Mouse (Mus musculus) embryonic facial prominence, embryonic 10.5 days (tissue): ENCODE data around the gene Ptbp1. TPM values are rescaled to one million over a fixed set of nuclear protein-coding genes. Genes with fewer than 3 reads are reported as not detected.
A peak's percentile ranks its signal among the peaks of the same experiment; 100 is the strongest.

Source experiments
- DNase-seq: peaks from one replicate; pipeline ENCODE4 v3.0.0-alpha.2; 2017; ENCODE audit warnings: low spot score
- H3K27ac ChIP-seq: fragments of 300-500 bp; sonication (generic); replicated peaks from 2 replicates; pipeline ENCODE4 v1.5.1; 2016; ENCODE audit warnings: mild to moderate bottlenecking
- H3K27me3 ChIP-seq: fragments of 300-500 bp; sonication (generic); replicated peaks from 2 replicates; pipeline ENCODE4 v1.6.1; 2016; ENCODE audit warnings: low read depth, mild to moderate bottlenecking; ENCODE audit not compliant: poor library complexity, severe bottlenecking
- H3K36me3 ChIP-seq: fragments of 300-500 bp; sonication (generic); replicated peaks from 2 replicates; pipeline ENCODE4 v1.6.1; 2016; ENCODE audit warnings: mild to moderate bottlenecking, moderate library complexity
- H3K4me1 ChIP-seq: fragments of 300-500 bp; sonication (generic); 2 replicates; pipeline ENCODE4 v1.6.1; 2016
- H3K4me3 ChIP-seq: fragments of 300-500 bp; sonication (generic); 2 replicates; pipeline ENCODE4 v1.5.1; 2016; ENCODE audit warnings: mild to moderate bottlenecking, moderate library complexity
- H3K9me3 ChIP-seq: fragments of 300-500 bp; sonication (generic); 2 replicates; pipeline ENCODE4 v1.6.1; 2016; ENCODE audit warnings: mild to moderate bottlenecking
- WGBS: fragments of 180-500 bp; shearing (Covaris S2); methylation state at CpG from one replicate; pipeline ENCODE4 v1.1.7; 2016; 5-methylcytosine and 5-hydroxymethylcytosine counted together
- polyA plus RNA-seq: library from polyadenylated mRNA; unstranded; fragments of >200 nt; fragmentation: Nextera tagmentation; extraction: Ambion mirVana; gene quantifications from 2 replicates; pipeline ENCODE4 v1.2.1, GENCODE M21; 2016

Gene Ptbp1
- polyA plus RNA-seq, 1 experiment from 2014 or later, result 406 TPM

- no peaks in the 10 kb centered on the region for H3K9me3 ChIP-seq
- peak overlapping the region; percentile 21; the same call in 1 of the 2 replicates for H3K4me3 ChIP-seq
- DNase-seq, result peak; percentile 53
- peaks cover 95% of the 10 kb centered on the region for H3K36me3 ChIP-seq
- 59% methylated on average over 10 of the region's 10 CpGs for WGBS
- H3K27ac ChIP-seq, result no peak overlapping the region
- no peaks in the 10 kb centered on the region for H3K27me3 ChIP-seq
- H3K4me1 ChIP-seq, result peaks cover 25% of the 10 kb centered on the region; the same call in 1 of the 2 replicates
Measured at GRCm38 (mm10) chr10:79864351-79865188, 10.3 kb downstream of the Ptbp1 start.

- Histone ChIP-seq H3K27ac (no peak overlapping the region), H3K27me3 (no peaks in the 10 kb centered on the region), H3K4me3 (peak overlapping the region; percentile 25; the same call in 1 of the 2 replicates), H3K9me3 (no peaks in the 10 kb centered on the region), H3K4me1 (peaks cover 25% of the 10 kb centered on the region; the same call in 1 of the 2 replicates), H3K36me3 (peaks cover 95% of the 10 kb centered on the region)
- 71% methylated on average over 12 of the region's 12 CpGs for WGBS
- DNase-seq, result no peak
Measured at GRCm38 (mm10) chr10:79865189-79865601, 11.0 kb downstream of the Ptbp1 start.

- Histone ChIP-seq H3K27ac (no peak overlapping the region), H3K4me3 (peak overlapping the region; percentile 25), H3K4me1 (0 out of 2 replicates have a peak, but pooled peaks cover 20% of the 10 kb centered on the region), H3K27me3 (no peaks in the 10 kb centered on the region), H3K9me3 (no peaks in the 10 kb centered on the region), H3K36me3 (peaks cover 94% of the 10 kb centered on the region)
- 78% methylated on average over 19 of the region's 19 CpGs for WGBS
- DNase-seq, result no peak
Measured at GRCm38 (mm10) chr10:79865801-79866295, 11.6 kb downstream of the Ptbp1 start.

- WGBS, result 85% methylated on average over 11 of the region's 11 CpGs
- no peaks in the 10 kb centered on the region for H3K9me3 ChIP-seq
- no peak for DNase-seq
- H3K4me3 ChIP-seq, result peak overlapping the region; percentile 25; the same call in 1 of the 2 replicates
- H3K27me3 ChIP-seq, result no peaks in the 10 kb centered on the region
- no peak overlapping the region for H3K27ac ChIP-seq
- H3K4me1 ChIP-seq, result 0 out of 2 replicates have a peak, but pooled peaks cover 20% of the 10 kb centered on the region
- H3K36me3 ChIP-seq, result peaks cover 94% of the 10 kb centered on the region
Measured at GRCm38 (mm10) chr10:79866601-79867000, 12.4 kb downstream of the Ptbp1 start.

GRCm38 (mm10) chr10:79871845-79872244, 17.6 kb downstream of the Ptbp1 start:
- no peak for DNase-seq
- Histone ChIP-seq H3K36me3 (peaks cover 55% of the 10 kb centered on the region), H3K27me3 (no peaks in the 10 kb centered on the region), H3K27ac (no peak overlapping the region), H3K4me1 (peaks cover 41% of the 10 kb centered on the region), H3K9me3 (no peaks in the 10 kb centered on the region), H3K4me3 (peak overlapping the region; percentile 91)
- WGBS, result 94% methylated on average over 8 of the region's 8 CpGs

- no peaks in the 10 kb centered on the region for H3K27me3 ChIP-seq
- DNase-seq, result peak; percentile 43
- peaks cover 46% of the 10 kb centered on the region for H3K36me3 ChIP-seq
- no peaks in the 10 kb centered on the region for H3K9me3 ChIP-seq
- peak overlapping the region; percentile 91 for H3K4me3 ChIP-seq
- H3K4me1 ChIP-seq, result peaks cover 46% of the 10 kb centered on the region
- H3K27ac ChIP-seq, result peak overlapping the region; percentile 98
- 46% methylated on average over 3 of the region's 3 CpGs for WGBS
Measured at GRCm38 (mm10) chr10:79872862-79873261, 18.6 kb downstream of the Ptbp1 start.

GRCm38 (mm10) chr10:79873313-79873712, 19.1 kb downstream of the Ptbp1 start:
- 15% methylated on average over 6 of the region's 6 CpGs for WGBS
- DNase-seq, result no peak
- Histone ChIP-seq H3K36me3 (peaks cover 44% of the 10 kb centered on the region), H3K27me3 (0 out of 2 replicates have a peak, but pooled peaks cover under 1% of the 10 kb centered on the region), H3K4me3 (peak overlapping the region; percentile 91), H3K4me1 (peaks cover 48% of the 10 kb centered on the region), H3K9me3 (no peaks in the 10 kb centered on the region), H3K27ac (peak overlapping the region; percentile 98)

GRCm38 (mm10) chr10:79873715-79874289, 19.6 kb downstream of the Ptbp1 start:
- Histone ChIP-seq H3K9me3 (no peaks in the 10 kb centered on the region), H3K27me3 (0 out of 2 replicates have a peak, but pooled peaks cover 4% of the 10 kb centered on the region), H3K4me1 (peaks cover 48% of the 10 kb centered on the region), H3K27ac (peak overlapping the region; percentile 98), H3K4me3 (peak overlapping the region; percentile 91), H3K36me3 (peaks cover 40% of the 10 kb centered on the region)
- DNase-seq, result no peak
- 2% methylated on average over 26 of the region's 26 CpGs for WGBS

GRCm38 (mm10) chr10:79874290-79874862, 20.1 kb downstream of the Ptbp1 start, which contains the start of the genes Prtn3 and Plppr3:
TSS of gene Prtn3 (plus strand) at chr10:79874476.
TSS of gene Plppr3 (minus strand) at chr10:79874634.
- H3K4me3 ChIP-seq, result peak within 1 kb of the TSS; percentile 91
- H3K36me3 ChIP-seq, result peaks cover 34% of the 10 kb centered on the region
- under 1% methylated on average over 57 of the region's 57 CpGs for WGBS
- no peaks in the 10 kb centered on the region for H3K9me3 ChIP-seq
- H3K27ac ChIP-seq, result peak within 1 kb of the TSS; percentile 98
- peak; percentile 89 for DNase-seq
- H3K4me1 ChIP-seq, result peaks cover 50% of the 10 kb centered on the region
- peaks cover 5% of the 10 kb centered on the region; the same call in 1 of the 2 replicates for H3K27me3 ChIP-seq

- WGBS, result 45% methylated on average over 1 of the region's 1 CpGs
- Histone ChIP-seq H3K27ac (no peak overlapping the region), H3K27me3 (peaks cover 33% of the 10 kb centered on the region), H3K9me3 (no peaks in the 10 kb centered on the region), H3K4me3 (no peak overlapping the region), H3K4me1 (peaks cover 69% of the 10 kb centered on the region), H3K36me3 (peaks cover 8% of the 10 kb centered on the region)
- no peak for DNase-seq
Measured at GRCm38 (mm10) chr10:79877174-79877573, 22.9 kb downstream of the Ptbp1 start.

- Histone ChIP-seq H3K9me3 (no peaks in the 10 kb centered on the region), H3K4me3 (no peak overlapping the region), H3K36me3 (peaks cover 2% of the 10 kb centered on the region; the same call in 1 of the 2 replicates), H3K4me1 (peaks cover 69% of the 10 kb centered on the region), H3K27ac (no peak overlapping the region), H3K27me3 (peaks cover 39% of the 10 kb centered on the region)
- no peak for DNase-seq
- 55% methylated on average over 12 of the region's 12 CpGs for WGBS
Measured at GRCm38 (mm10) chr10:79877757-79878156, 23.5 kb downstream of the Ptbp1 start.

- Histone ChIP-seq H3K4me3 (no peak overlapping the region), H3K27me3 (peaks cover 57% of the 10 kb centered on the region), H3K27ac (no peak overlapping the region), H3K36me3 (no peaks in the 10 kb centered on the region), H3K9me3 (no peaks in the 10 kb centered on the region), H3K4me1 (peaks cover 62% of the 10 kb centered on the region)
- 51% methylated on average over 3 of the region's 3 CpGs for WGBS
- DNase-seq, result no peak
Measured at GRCm38 (mm10) chr10:79879527-79879926, 25.3 kb downstream of the Ptbp1 start.
